Mouse (Mus musculus): Measurements from ENCODE around the gene Sipa1l1.

Gene Sipa1l1

GRCm38 (mm10) chr12:82296276-82296675 lies 127.2 kb downstream of the Sipa1l1 start:
- no peak for DNase-seq (ENCODE audit: low spot score)

- no peak for DNase-seq (ENCODE audit: low spot score)
These were observed 128.1 kb downstream of the Sipa1l1 start for GRCm38 (mm10) chr12:82297196-82297595.

GRCm38 (mm10) chr12:82298662-82299460 lies 129.7 kb downstream of the Sipa1l1 start:
- no peak for DNase-seq (ENCODE audit: low spot score)

GRCm38 (mm10) chr12:82304140-82304539 lies 135.0 kb downstream of the Sipa1l1 start:
- DNase-seq (ENCODE audit: low spot score): no peak

GRCm38 (mm10) chr12:82306035-82306434 lies 136.9 kb downstream of the Sipa1l1 start:
- DNase-seq (ENCODE audit: low spot score): no peak

GRCm38 (mm10) chr12:82311593-82311992 lies 142.5 kb downstream of the Sipa1l1 start:
- no peak for DNase-seq (ENCODE audit: low spot score)

GRCm38 (mm10) chr12:82312091-82312820 lies 143.1 kb downstream of the Sipa1l1 start:
- no peak for DNase-seq (ENCODE audit: low spot score)

- no peak for DNase-seq (ENCODE audit: low spot score)
These were observed 144.0 kb downstream of the Sipa1l1 start for GRCm38 (mm10) chr12:82313091-82313490.

GRCm38 (mm10) chr12:82319436-82320131 lies 150.5 kb downstream of the Sipa1l1 start:
- no peak for DNase-seq (ENCODE audit: low spot score)

- DNase-seq (ENCODE audit: low spot score): no peak
These were observed 151.1 kb downstream of the Sipa1l1 start for GRCm38 (mm10) chr12:82320204-82320603.

- no peak for DNase-seq (ENCODE audit: low spot score)
These were observed 152.3 kb downstream of the Sipa1l1 start for GRCm38 (mm10) chr12:82321397-82321796.

- no peak for DNase-seq (ENCODE audit: low spot score)
These were observed 152.7 kb downstream of the Sipa1l1 start for GRCm38 (mm10) chr12:82321855-82322254.

- no peak for DNase-seq (ENCODE audit: low spot score)
These were observed 153.8 kb downstream of the Sipa1l1 start for GRCm38 (mm10) chr12:82322759-82323451.

GRCm38 (mm10) chr12:82324621-82325020 lies 155.5 kb downstream of the Sipa1l1 start:
- DNase-seq (ENCODE audit: low spot score): no peak

GRCm38 (mm10) chr12:82325502-82325901 lies 156.4 kb downstream of the Sipa1l1 start:
- DNase-seq (ENCODE audit: low spot score): no peak

- DNase-seq (ENCODE audit: low spot score): no peak
These were observed 157.3 kb downstream of the Sipa1l1 start for GRCm38 (mm10) chr12:82326438-82326837.

- no peak for DNase-seq (ENCODE audit: low spot score)
These were observed 159.0 kb downstream of the Sipa1l1 start for GRCm38 (mm10) chr12:82328112-82328511.

- no peak for DNase-seq (ENCODE audit: low spot score)
These were observed 163.9 kb downstream of the Sipa1l1 start for GRCm38 (mm10) chr12:82332836-82333614.

GRCm38 (mm10) chr12:82333999-82334398 lies 164.9 kb downstream of the Sipa1l1 start:
- DNase-seq (ENCODE audit: low spot score): no peak

- no peak for DNase-seq (ENCODE audit: low spot score)
These were observed 165.4 kb downstream of the Sipa1l1 start for GRCm38 (mm10) chr12:82334550-82334949.

GRCm38 (mm10) chr12:82335095-82335494 lies 166.0 kb downstream of the Sipa1l1 start:
- DNase-seq (ENCODE audit: low spot score): no peak

All from c-Kit-positive CD71-positive TER-119-positive erythroid progenitor cells, embryonic 14.5 days (primary cell).